Mouse (Mus musculus): ENCODE measurements at regions not wholly inside any gene's neighbourhood (a gene's known extent, or its start where the extent isn't known, plus 50 kb on each side); places are given as distances from the start of the nearest gene placed in this dataset.

DNA sequence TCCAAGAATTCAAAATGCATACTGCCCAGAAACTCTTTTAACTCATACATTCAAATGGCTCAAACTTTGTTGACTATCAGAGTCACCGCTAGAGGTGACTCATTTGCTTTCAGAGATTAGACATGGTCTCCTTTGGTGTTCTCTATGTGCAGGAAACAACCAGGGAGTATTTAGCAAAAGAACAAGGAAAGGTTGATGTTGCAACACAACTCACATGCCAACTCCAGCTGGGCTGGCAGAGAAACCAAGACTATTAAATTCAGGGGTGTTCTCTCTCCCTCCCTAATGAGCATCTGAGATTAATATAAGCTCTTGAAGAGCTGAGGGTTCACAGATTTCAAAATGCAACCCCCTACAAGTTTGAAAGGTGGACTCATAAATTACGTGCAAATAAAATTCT lies 262.0 kb upstream of the N6amt1 start:
- no peaks in the 10 kb centered on the region for H3K36me3 ChIP-seq (ENCODE audit: control insufficient read depth, insufficient read depth, low read length)
- no peaks in the 10 kb centered on the region for H3K27me3 ChIP-seq (ENCODE audit: control insufficient read depth, insufficient read depth, low read length)
- H3K27ac ChIP-seq (ENCODE audit: insufficient read depth, low read length) = no peak overlapping the region
- TF ChIP-seq POLR2A (IDR thresholded peaks at IDR 0.05; ENCODE audit: low read depth, low read length) (no peak), CTCF (IDR thresholded peaks at IDR 0.05; ENCODE audit: extremely low read depth, insufficient read depth, insufficient read length, insufficient replicate concordance) (no peak)
- no peak overlapping the region for H3K4me3 ChIP-seq (ENCODE audit: extremely low read depth, insufficient read depth, insufficient read length)
- 83% methylated on average over 2 of the region's 2 CpGs for WGBS
- no peaks in the 10 kb centered on the region for H3K4me1 ChIP-seq (ENCODE audit: control insufficient read depth, insufficient read depth, insufficient read length)
- DNase-seq (ENCODE audit: low read depth in 1 of 2, low spot score in 2 of 2) = no peak

GRCm38 (mm10) chr16:87089322-87089721 lies 264.7 kb upstream of the N6amt1 start:
- H3K27ac ChIP-seq (ENCODE audit: insufficient read depth, low read length) = no peak overlapping the region
- H3K36me3 ChIP-seq (ENCODE audit: control insufficient read depth, insufficient read depth, low read length) = no peaks in the 10 kb centered on the region
- H3K27me3 ChIP-seq (ENCODE audit: control insufficient read depth, insufficient read depth, low read length) = no peaks in the 10 kb centered on the region
- WGBS = 76% methylated on average over 3 of the region's 3 CpGs
- H3K4me1 ChIP-seq (ENCODE audit: control insufficient read depth, insufficient read depth, insufficient read length) = no peaks in the 10 kb centered on the region
- DNase-seq (ENCODE audit: low read depth in 1 of 2, low spot score in 2 of 2) = no peak
- no peak overlapping the region for H3K4me3 ChIP-seq (ENCODE audit: extremely low read depth, insufficient read depth, insufficient read length)
- no peak for TF ChIP-seq POLR2A (IDR thresholded peaks at IDR 0.05; ENCODE audit: low read depth, low read length)
- no peak for TF ChIP-seq CTCF (IDR thresholded peaks at IDR 0.05; ENCODE audit: extremely low read depth, insufficient read depth, insufficient read length, insufficient replicate concordance)

- Histone ChIP-seq H3K27ac (ENCODE audit: insufficient read depth, low read length) (no peak overlapping the region), H3K36me3 (ENCODE audit: control insufficient read depth, insufficient read depth, low read length) (no peaks in the 10 kb centered on the region), H3K4me3 (ENCODE audit: extremely low read depth, insufficient read depth, insufficient read length) (no peak overlapping the region), H3K27me3 (ENCODE audit: control insufficient read depth, insufficient read depth, low read length) (no peaks in the 10 kb centered on the region), H3K4me1 (ENCODE audit: control insufficient read depth, insufficient read depth, insufficient read length) (no peaks in the 10 kb centered on the region)
- 81% methylated on average over 2 of the region's 2 CpGs for WGBS
- no peak for DNase-seq (ENCODE audit: low read depth in 1 of 2, low spot score in 2 of 2)
- no peak for TF ChIP-seq CTCF (IDR thresholded peaks at IDR 0.05; ENCODE audit: extremely low read depth, insufficient read depth, insufficient read length, insufficient replicate concordance)
- TF ChIP-seq POLR2A (IDR thresholded peaks at IDR 0.05; ENCODE audit: low read depth, low read length) = no peak
Measured at GRCm38 (mm10) chr16:87083505-87083904, 270.5 kb upstream of the N6amt1 start.

DNA sequence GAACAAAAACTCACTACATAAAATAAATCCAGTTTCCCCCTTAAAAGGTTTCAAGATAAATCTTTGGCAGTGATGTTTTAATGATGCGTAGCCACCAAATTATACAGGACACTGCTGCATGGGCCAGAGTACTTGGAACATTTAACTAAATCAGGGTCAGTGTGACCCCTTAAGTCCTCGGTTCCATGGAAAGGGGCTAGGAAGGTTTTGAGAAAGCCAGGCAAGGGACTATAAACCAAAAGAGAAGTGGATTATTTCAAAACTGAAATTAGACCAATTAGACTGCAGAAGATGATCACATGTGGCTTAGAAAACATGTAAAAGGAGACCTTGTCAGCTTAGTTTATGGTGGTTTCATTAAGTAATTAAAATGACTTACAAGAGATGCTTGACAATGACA lies 276.6 kb upstream of the N6amt1 start:
- no peak overlapping the region for H3K27ac ChIP-seq (ENCODE audit: insufficient read depth, low read length)
- no peaks in the 10 kb centered on the region for H3K36me3 ChIP-seq (ENCODE audit: control insufficient read depth, insufficient read depth, low read length)
- WGBS = 84% methylated on average over 2 of the region's 2 CpGs
- no peaks in the 10 kb centered on the region for H3K4me1 ChIP-seq (ENCODE audit: control insufficient read depth, insufficient read depth, insufficient read length)
- no peak overlapping the region for H3K4me3 ChIP-seq (ENCODE audit: extremely low read depth, insufficient read depth, insufficient read length)
- DNase-seq (ENCODE audit: low read depth in 1 of 2, low spot score in 2 of 2) = no peak
- H3K27me3 ChIP-seq (ENCODE audit: control insufficient read depth, insufficient read depth, low read length) = no peaks in the 10 kb centered on the region
- TF ChIP-seq CTCF (IDR thresholded peaks at IDR 0.05; ENCODE audit: extremely low read depth, insufficient read depth, insufficient read length, insufficient replicate concordance) (no peak), POLR2A (IDR thresholded peaks at IDR 0.05; ENCODE audit: low read depth, low read length) (no peak)

- H3K36me3 ChIP-seq (ENCODE audit: control insufficient read depth, insufficient read depth, low read length) = no peaks in the 10 kb centered on the region
- no peak for TF ChIP-seq CTCF (IDR thresholded peaks at IDR 0.05; ENCODE audit: extremely low read depth, insufficient read depth, insufficient read length, insufficient replicate concordance)
- no peak for TF ChIP-seq POLR2A (IDR thresholded peaks at IDR 0.05; ENCODE audit: low read depth, low read length)
- WGBS = 62% methylated on average over 2 of the region's 2 CpGs
- DNase-seq (ENCODE audit: low read depth in 1 of 2, low spot score in 2 of 2) = no peak
- no peaks in the 10 kb centered on the region for H3K4me1 ChIP-seq (ENCODE audit: control insufficient read depth, insufficient read depth, insufficient read length)
- no peak overlapping the region for H3K27ac ChIP-seq (ENCODE audit: insufficient read depth, low read length)
- no peaks in the 10 kb centered on the region for H3K27me3 ChIP-seq (ENCODE audit: control insufficient read depth, insufficient read depth, low read length)
- no peak overlapping the region for H3K4me3 ChIP-seq (ENCODE audit: extremely low read depth, insufficient read depth, insufficient read length)
Measured at GRCm38 (mm10) chr16:87069294-87069693, 284.7 kb upstream of the N6amt1 start.

DNA sequence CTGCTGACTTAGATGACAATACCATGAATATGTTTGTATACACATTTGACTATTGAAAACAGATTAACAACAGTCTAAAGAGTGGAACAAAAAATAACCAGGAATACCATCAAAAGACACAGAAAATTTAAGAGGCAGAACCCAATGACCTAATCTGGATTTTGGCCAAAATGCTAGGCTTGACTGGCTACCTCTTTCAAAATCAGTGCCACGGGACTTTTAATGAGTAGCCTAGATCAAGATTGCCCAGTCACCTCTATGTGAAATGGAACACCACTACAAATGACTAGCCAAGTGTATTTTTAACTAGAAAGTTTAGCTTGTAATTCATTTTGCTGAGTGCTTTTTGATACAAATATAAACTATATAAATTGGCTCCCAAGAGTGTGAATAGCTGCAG lies 286.0 kb upstream of the N6amt1 start:
- Histone ChIP-seq H3K27me3 (ENCODE audit: control insufficient read depth, insufficient read depth, low read length) (no peaks in the 10 kb centered on the region), H3K4me1 (ENCODE audit: control insufficient read depth, insufficient read depth, insufficient read length) (no peaks in the 10 kb centered on the region), H3K4me3 (ENCODE audit: extremely low read depth, insufficient read depth, insufficient read length) (no peak overlapping the region), H3K36me3 (ENCODE audit: control insufficient read depth, insufficient read depth, low read length) (no peaks in the 10 kb centered on the region), H3K27ac (ENCODE audit: insufficient read depth, low read length) (no peak overlapping the region)
- TF ChIP-seq CTCF (IDR thresholded peaks at IDR 0.05; ENCODE audit: extremely low read depth, insufficient read depth, insufficient read length, insufficient replicate concordance) (no peak), POLR2A (IDR thresholded peaks at IDR 0.05; ENCODE audit: low read depth, low read length) (no peak)
- WGBS = 75% methylated on average over 1 of the region's 1 CpGs
- DNase-seq (ENCODE audit: low read depth in 1 of 2, low spot score in 2 of 2) = no peak

- TF ChIP-seq CTCF (IDR thresholded peaks at IDR 0.05; ENCODE audit: extremely low read depth, insufficient read depth, insufficient read length, insufficient replicate concordance) (no peak), POLR2A (IDR thresholded peaks at IDR 0.05; ENCODE audit: low read depth, low read length) (no peak)
- Histone ChIP-seq H3K4me1 (ENCODE audit: control insufficient read depth, insufficient read depth, insufficient read length) (no peaks in the 10 kb centered on the region), H3K4me3 (ENCODE audit: extremely low read depth, insufficient read depth, insufficient read length) (no peak overlapping the region), H3K27me3 (ENCODE audit: control insufficient read depth, insufficient read depth, low read length) (no peaks in the 10 kb centered on the region), H3K36me3 (ENCODE audit: control insufficient read depth, insufficient read depth, low read length) (no peaks in the 10 kb centered on the region), H3K27ac (ENCODE audit: insufficient read depth, low read length) (no peak overlapping the region)
- WGBS = 81% methylated on average over 5 of the region's 5 CpGs
- DNase-seq (ENCODE audit: low read depth in 1 of 2, low spot score in 2 of 2) = no peak
Measured at GRCm38 (mm10) chr16:87067523-87067922, 286.5 kb upstream of the N6amt1 start.

Measured in spleen, adult 2 months (tissue).